Mouse (Mus musculus) limb, embryonic 12.5 days (tissue): ENCODE results near the gene 9030025P20Rik. TPM values are rescaled to one million over a fixed set of nuclear protein-coding genes. Genes with fewer than 3 reads are reported as not detected.
"Not testable (repeated sequence)": the region's sequence is repeated elsewhere in the genome, so short reads cannot be mapped to it uniquely, and the experiment has no call there.

ENCODE experiments used
- ATAC-seq: fragments of 200-750 bp; cut with Nextera tagmentation; 2 replicates; pipeline ENCODE4 v1.8.0; 2017; ENCODE audit warnings: low read depth, moderate TSS enrichment; ENCODE audit not compliant: insufficient number of reproducible peaks, insufficient read depth, low FRiP score, low TSS enrichment
- H3K27ac ChIP-seq: fragments of 300-500 bp; sonication (generic); 2 replicates; pipeline ENCODE4 v1.5.1; 2016; ENCODE audit warnings: mild to moderate bottlenecking, moderate library complexity
- H3K27me3 ChIP-seq: fragments of 300-500 bp; sonication (generic); 2 replicates; pipeline ENCODE4 v1.6.1; 2016; ENCODE audit warnings: mild to moderate bottlenecking, moderate library complexity
- H3K36me3 ChIP-seq: fragments of 300-500 bp; sonication (generic); 2 replicates; pipeline ENCODE4 v1.6.1; 2016; ENCODE audit warnings: mild to moderate bottlenecking, moderate library complexity
- H3K4me1 ChIP-seq: fragments of 300-500 bp; sonication (generic); replicated peaks from 2 replicates; pipeline ENCODE4 v1.6.1; 2016
- H3K4me2 ChIP-seq: fragments of 300-500 bp; sonication (generic); 2 replicates; pipeline ENCODE4 v1.6.1; 2016; ENCODE audit warnings: mild to moderate bottlenecking, moderate library complexity
- H3K4me3 ChIP-seq: fragments of 300-500 bp; sonication (generic); replicated peaks from 2 replicates; pipeline ENCODE4 v1.5.1; 2016; ENCODE audit warnings: mild to moderate bottlenecking
- H3K9ac ChIP-seq: fragments of 300-500 bp; sonication (generic); replicated peaks from 2 replicates; pipeline ENCODE4 v1.6.1; 2016; ENCODE audit warnings: mild to moderate bottlenecking, moderate library complexity
- H3K9me3 ChIP-seq: fragments of 300-500 bp; sonication (generic); 2 replicates; pipeline ENCODE4 v1.6.1; 2016; ENCODE audit warnings: mild to moderate bottlenecking, moderate library complexity
- WGBS: fragments of 180-500 bp; shearing (Covaris S2); methylation state at CpG from one replicate; pipeline ENCODE4 v1.1.7; 2016; 5-methylcytosine and 5-hydroxymethylcytosine counted together
- polyA plus RNA-seq: library from polyadenylated mRNA; unstranded; fragments of >200 nt; fragmentation: Nextera tagmentation; extraction: Ambion mirVana; gene quantifications from 2 replicates; pipeline ENCODE4 v1.2.1, GENCODE M21; 2016

9030025P20Rik gene
- 10.4 and 14.9 TPM in 2 replicates for polyA plus RNA-seq

- H3K4me1 ChIP-seq, H3K9ac ChIP-seq, H3K9me3 ChIP-seq, H3K36me3 ChIP-seq, H3K4me3 ChIP-seq, H3K27me3 ChIP-seq, H3K27ac ChIP-seq: not testable (repeated sequence)
- no CpG with 5 or more reads among the region's 60 CpGs for WGBS
- ATAC-seq, result peak; percentile 97
- H3K4me2 ChIP-seq, result 0 out of 2 replicates have a peak within 1 kb of the TSS, but pooled peaks have one; percentile 35
These were observed at the start of gene 9030025P20Rik, which contains the start of gene Gm3417 for GRCm38 (mm10) chr17:14978362-14979038. TSS of gene 9030025P20Rik (plus strand) at chr17:14978468. TSS of gene Gm3417 (minus strand) at chr17:14978790.

- no peak overlapping the region for H3K4me2 ChIP-seq
- H3K36me3 ChIP-seq, result no peaks in the 10 kb centered on the region
- H3K4me1 ChIP-seq, result no peaks in the 10 kb centered on the region
- H3K4me3 ChIP-seq, result no peak overlapping the region
- H3K27me3 ChIP-seq, result no peaks in the 10 kb centered on the region
- no peak overlapping the region for H3K9ac ChIP-seq
- no peak for ATAC-seq
- no peaks in the 10 kb centered on the region for H3K9me3 ChIP-seq
- 72% methylated on average over 5 of the region's 5 CpGs for whole genome bisulfite sequencing
- no peak overlapping the region for H3K27ac ChIP-seq
These were observed 49.6 kb upstream of the 9030025P20Rik start for GRCm38 (mm10) chr17:14928631-14929030.

- no peaks in the 10 kb centered on the region for H3K9me3 ChIP-seq
- ATAC-seq, result no peak
- H3K4me2 ChIP-seq, result no peak overlapping the region
- H3K27ac ChIP-seq, result no peak overlapping the region
- H3K4me3 ChIP-seq, result no peak overlapping the region
- H3K4me1 ChIP-seq, result no peaks in the 10 kb centered on the region
- no peaks in the 10 kb centered on the region for H3K27me3 ChIP-seq
- no peak overlapping the region for H3K9ac ChIP-seq
- no peaks in the 10 kb centered on the region for H3K36me3 ChIP-seq
- WGBS, result 88% methylated on average over 7 of the region's 7 CpGs
These were observed 47.6 kb upstream of the 9030025P20Rik start for GRCm38 (mm10) chr17:14930697-14931096.

- Histone ChIP-seq H3K4me3 (no peak overlapping the region), H3K27me3 (no peaks in the 10 kb centered on the region), H3K4me2 (no peak overlapping the region), H3K9ac (no peak overlapping the region), H3K36me3 (no peaks in the 10 kb centered on the region), H3K27ac (no peak overlapping the region), H3K4me1 (no peaks in the 10 kb centered on the region), H3K9me3 (no peaks in the 10 kb centered on the region)
- no peak for ATAC-seq
- 87% methylated on average over 5 of the region's 5 CpGs for WGBS
These were observed 46.8 kb upstream of the 9030025P20Rik start for GRCm38 (mm10) chr17:14931469-14931868.

- not testable (repeated sequence) for H3K9me3 ChIP-seq, H3K9ac ChIP-seq, H3K4me2 ChIP-seq, H3K27me3 ChIP-seq, H3K27ac ChIP-seq, H3K36me3 ChIP-seq, ATAC-seq, H3K4me3 ChIP-seq, H3K4me1 ChIP-seq
- WGBS, result 79% methylated on average over 14 of the region's 14 CpGs
These were observed 43.0 kb upstream of the 9030025P20Rik start for GRCm38 (mm10) chr17:14935280-14935679.

GRCm38 (mm10) chr17:14935841-14936605 is 42.2 kb upstream of the 9030025P20Rik start:
- WGBS, result 68% methylated on average over 5 of the region's 5 CpGs
- H3K27ac ChIP-seq, result no peak overlapping the region
- no peaks in the 10 kb centered on the region for H3K9me3 ChIP-seq
- H3K27me3 ChIP-seq, result no peaks in the 10 kb centered on the region
- no peak overlapping the region for H3K9ac ChIP-seq
- ATAC-seq, result no peak
- no peak overlapping the region for H3K4me2 ChIP-seq
- no peaks in the 10 kb centered on the region for H3K36me3 ChIP-seq
- H3K4me3 ChIP-seq, result no peak overlapping the region
- H3K4me1 ChIP-seq, result no peaks in the 10 kb centered on the region

GRCm38 (mm10) chr17:14942181-14942580 is 36.1 kb upstream of the 9030025P20Rik start:
- Histone ChIP-seq H3K4me1 (peaks cover 20% of the 10 kb centered on the region), H3K4me2 (peak overlapping the region; percentile 96), H3K4me3 (peak overlapping the region; percentile 83), H3K36me3 (peaks cover 27% of the 10 kb centered on the region), H3K27ac (peak overlapping the region; percentile 72; the same call in 1 of the 2 replicates), H3K9ac (peak overlapping the region; percentile 81)
- not testable (repeated sequence) for ATAC-seq, H3K9me3 ChIP-seq, H3K27me3 ChIP-seq
- WGBS, result 59% methylated on average over 6 of the region's 6 CpGs

- peaks cover 27% of the 10 kb centered on the region for H3K36me3 ChIP-seq
- peak; percentile 96 for ATAC-seq
- H3K27ac ChIP-seq, result peak within 1 kb of the TSS; percentile 72
- H3K4me2 ChIP-seq, result peak within 1 kb of the TSS; percentile 96
- H3K4me3 ChIP-seq, result peak within 1 kb of the TSS; percentile 83
- H3K4me1 ChIP-seq, result peaks cover 20% of the 10 kb centered on the region
- no peaks in the 10 kb centered on the region for H3K9me3 ChIP-seq
- peak within 1 kb of the TSS; percentile 81 for H3K9ac ChIP-seq
- under 1% methylated on average over 54 of the region's 54 CpGs for WGBS
- no peaks in the 10 kb centered on the region for H3K27me3 ChIP-seq
These were observed 35.1 kb upstream of the 9030025P20Rik start, which contains the start of the genes Wdr27 and 1600012H06Rik for GRCm38 (mm10) chr17:14943009-14943728. TSS of gene Wdr27 (minus strand) at chr17:14943158. TSS of gene 1600012H06Rik (plus strand) at chr17:14943184.

- no peak for ATAC-seq
- no peaks in the 10 kb centered on the region for H3K27me3 ChIP-seq
These were observed 34.6 kb upstream of the 9030025P20Rik start for GRCm38 (mm10) chr17:14943729-14944059.

GRCm38 (mm10) chr17:14944551-14944950 is 33.7 kb upstream of the 9030025P20Rik start:
- H3K4me1 ChIP-seq, result peaks cover 20% of the 10 kb centered on the region
- no peak overlapping the region for H3K27ac ChIP-seq
- ATAC-seq, result no peak
- H3K4me3 ChIP-seq, result 0 out of 2 replicates have a peak overlapping the region, but pooled peaks have one; percentile 83
- H3K27me3 ChIP-seq, result no peaks in the 10 kb centered on the region
- H3K36me3 ChIP-seq, result peaks cover 38% of the 10 kb centered on the region
- H3K9ac ChIP-seq, result no peak overlapping the region
- 85% methylated on average over 1 of the region's 1 CpGs for WGBS
- H3K9me3 ChIP-seq, result no peaks in the 10 kb centered on the region
- peak overlapping the region; percentile 96 for H3K4me2 ChIP-seq

More at GRCm38 (mm10) chr17:14943729-14944059, 34.6 kb upstream of the 9030025P20Rik start:
- Histone ChIP-seq H3K4me1 (peaks cover 20% of the 10 kb centered on the region), H3K4me3 (peak overlapping the region; percentile 83), H3K27ac (peak overlapping the region; percentile 72; the same call in 1 of the 2 replicates), H3K9ac (peak overlapping the region; percentile 81), H3K9me3 (no peaks in the 10 kb centered on the region), H3K4me2 (peak overlapping the region; percentile 96), H3K36me3 (peaks cover 33% of the 10 kb centered on the region)
- whole genome bisulfite sequencing, result 23% methylated on average over 16 of the region's 16 CpGs
